20 mouse cellular contexts compared by ENCODE assay signal in the genomic region with DNA sequence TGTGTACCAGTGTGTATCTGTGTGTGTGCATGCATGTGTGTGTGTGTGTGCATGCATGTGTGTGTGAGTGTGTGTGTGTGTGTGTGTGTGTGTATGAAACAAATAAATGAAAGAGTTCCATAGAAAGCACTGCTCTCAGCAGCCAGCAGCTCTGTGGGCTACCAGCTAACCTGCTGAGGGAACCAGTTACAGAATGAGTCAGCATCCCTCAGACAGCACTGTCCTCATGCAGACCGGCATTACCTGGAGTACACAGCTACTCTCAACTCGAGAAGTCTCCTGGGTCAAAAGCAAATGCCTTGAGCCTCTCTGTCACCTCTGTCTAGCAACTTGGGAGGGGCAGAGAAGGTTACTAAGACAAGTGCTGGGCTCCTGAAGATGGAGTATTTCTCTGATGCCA. TPM values are rescaled to one million over a fixed set of nuclear protein-coding genes. Genes with fewer than 3 reads are reported as not detected.
DNase-seq lines count a peak whose midpoint lies in the region; ATAC-seq lines count a peak whose summit lies in the region.
"Had no signal": no experiment of that assay in that cellular context is flagged by ENCODE, and none has a peak within 500 bp of the region (broad histone marks: within the 10 kb centered on the region; RNA-seq: fewer than 3 reads in every experiment).

No protein-coding gene starts in this region.

- no peak overlapping the region for H3K4me3 ChIP-seq in embryonic facial prominence, embryonic 10.5 days
- no peak overlapping the region for H3K4me3 ChIP-seq in forebrain, embryonic 16.5 days (replicated peaks; ENCODE audit: low read length)
- H3K4me3 ChIP-seq: forebrain, embryonic 13.5 days; gastrocnemius, adult 2 months; heart, embryonic 13.5 days; hindbrain, embryonic 13.5 days; limb, embryonic 15.5 days; midbrain, embryonic 10.5 days had no signal

- 46% methylated on average over 2 of the region's 2 CpGs for WGBS in embryonic facial prominence, embryonic 10.5 days
- WGBS in forebrain, embryonic 16.5 days = 65% methylated on average over 2 of the region's 2 CpGs

- no peaks in the 10 kb centered on the region for H3K36me3 ChIP-seq in embryonic facial prominence, embryonic 10.5 days (replicated peaks)
- H3K36me3 ChIP-seq in forebrain, embryonic 16.5 days (ENCODE audit: control insufficient read depth, insufficient read depth) = no peaks in the 10 kb centered on the region
- H3K36me3 ChIP-seq: heart, embryonic 13.5 days; hindbrain, embryonic 13.5 days; limb, embryonic 15.5 days; midbrain, embryonic 10.5 days had no signal

- DNase-seq in cerebellum, postnatal 25 days = peak; percentile 20
- no peak for DNase-seq in cerebellum, postnatal 36 days
- DNase-seq in CD4-positive, CD25-positive, alpha-beta regulatory T cell, adult 2 months (ENCODE audit: low read depth, low spot score) = peak; percentile 39
- peak; percentile 2 for DNase-seq in embryonic facial prominence, embryonic 10.5 days (ENCODE audit: low spot score)
- no peak for DNase-seq in retina, embryonic 14.5 days (ENCODE audit: low spot score)
- DNase-seq in layer of hippocampus, adult 11-12 months (ENCODE audit: low spot score) = no peak
- DNase-seq: adrenal gland, postnatal 10 days; cerebellum, adult 11 months; cerebellum, postnatal 10 days; gastrocnemius, adult 2 months; kidney, adult 11 months; liver, postnatal 0 days; thymus, postnatal 14 days had no signal

- H3K9me3 ChIP-seq in embryonic facial prominence, embryonic 10.5 days = no peaks in the 10 kb centered on the region
- no peaks in the 10 kb centered on the region for H3K9me3 ChIP-seq in forebrain, embryonic 16.5 days (ENCODE audit: control insufficient read depth, low read length)
- H3K9me3 ChIP-seq: forebrain, embryonic 13.5 days; heart, embryonic 13.5 days; hindbrain, embryonic 13.5 days; limb, embryonic 15.5 days; midbrain, embryonic 10.5 days had no signal

- H3K27me3 ChIP-seq in embryonic facial prominence, embryonic 10.5 days (replicated peaks; ENCODE audit: low read depth, poor library complexity, severe bottlenecking) = peaks cover 60% of the 10 kb centered on the region
- peaks cover 11% of the 10 kb centered on the region for H3K27me3 ChIP-seq in forebrain, embryonic 16.5 days (replicated peaks; ENCODE audit: control insufficient read depth, insufficient read depth, low read length)

- H3K4me1 ChIP-seq in embryonic facial prominence, embryonic 10.5 days = peaks cover 4% of the 10 kb centered on the region; the same call in 1 of the 2 replicates
- no peaks in the 10 kb centered on the region for H3K4me1 ChIP-seq in forebrain, embryonic 16.5 days (replicated peaks; ENCODE audit: control insufficient read depth, insufficient read depth, low read length)
- H3K4me1 ChIP-seq: forebrain, embryonic 13.5 days; heart, embryonic 13.5 days; hindbrain, embryonic 13.5 days; midbrain, embryonic 10.5 days had no signal

- H3K4me2 ChIP-seq in forebrain, embryonic 16.5 days (ENCODE audit: low read length) = no peak overlapping the region
- H3K4me2 ChIP-seq: forebrain, embryonic 13.5 days; heart, embryonic 13.5 days; hindbrain, embryonic 13.5 days; limb, embryonic 15.5 days had no signal

- no peak overlapping the region for H3K27ac ChIP-seq in embryonic facial prominence, embryonic 10.5 days (replicated peaks)
- no peak overlapping the region for H3K27ac ChIP-seq in forebrain, embryonic 16.5 days (ENCODE audit: low read length)
- H3K27ac ChIP-seq: forebrain, embryonic 13.5 days; gastrocnemius, adult 2 months; heart, embryonic 13.5 days; hindbrain, embryonic 13.5 days; limb, embryonic 15.5 days; midbrain, embryonic 10.5 days had no signal

- ATAC-seq in megakaryocyte-erythroid progenitor cell, adult 5-6 weeks (replicated peaks; ENCODE audit: low FRiP score, low TSS enrichment, poor library complexity, severe bottlenecking) = peak; percentile 42; the same call in 1 of the 2 replicates
- ATAC-seq in forebrain, embryonic 16.5 days = no peak
- ATAC-seq: forebrain, embryonic 13.5 days; liver, postnatal 0 days had no signal

- no peak overlapping the region for H3K9ac ChIP-seq in forebrain, embryonic 16.5 days (replicated peaks; ENCODE audit: low read depth, low read length)
- H3K9ac ChIP-seq: forebrain, embryonic 13.5 days; heart, embryonic 13.5 days; hindbrain, embryonic 13.5 days; limb, embryonic 15.5 days; liver, postnatal 0 days had no signal

RNA-seq across cellular contexts. Expression of gene Supt3, which starts 48.5 kb away (rescaled TPM):
- polyA plus RNA-seq in embryonic facial prominence, embryonic 10.5 days (2016; fragmentation: Nextera tagmentation; extraction: Ambion mirVana) = 24.6 and 27.5 TPM in 2 replicates
- 14.7 and 21.5 TPM in 2 replicates for total RNA-seq in megakaryocyte-erythroid progenitor cell, adult 5-6 weeks (2014; fragmentation: Nextera tagmentation)
- 6.6 and 11.8 TPM in 2 replicates for total RNA-seq in megakaryocyte-erythroid progenitor cell, adult 5-6 weeks (2017)
- polyA plus RNA-seq in forebrain, embryonic 16.5 days (2015; fragmentation: Nextera tagmentation; extraction: Ambion mirVana) = 20.4 and 20.5 TPM in 2 replicates

Comparison
In these comparisons a context has a peak if more than half of its experiments do, and no peak if none do; other contexts are left out.
1. DNase-seq: peak in cerebellum, postnatal 25 days (2 of 2), CD4-positive, CD25-positive, alpha-beta regulatory T cell, adult 2 months (single experiment) and embryonic facial prominence, embryonic 10.5 days (single experiment); none in cerebellum, postnatal 36 days (0 of 2), retina, embryonic 14.5 days (single experiment) and layer of hippocampus, adult 11-12 months (single experiment).